Mouse (Mus musculus) hindbrain, embryonic 11.5 days (tissue): ENCODE measurements around the gene Gm2244. TPM values are rescaled to one million over a fixed set of nuclear protein-coding genes. Genes with fewer than 3 reads are reported as not detected.
"Not testable (repeated sequence)": the region's sequence is repeated elsewhere in the genome, so short reads cannot be mapped to it uniquely, and the experiment has no call there.

Experiments used
- ATAC-seq: fragments of 200-750 bp; cut with Nextera tagmentation; 2 replicates; pipeline ENCODE4 v1.8.0; 2017; ENCODE audit warnings: mild to moderate bottlenecking, moderate TSS enrichment, moderate library complexity; ENCODE audit not compliant: low FRiP score
- DNase-seq: peaks from one replicate; pipeline ENCODE4 v3.0.0-alpha.2; 2015; ENCODE audit warnings: low spot score
- H3K27ac ChIP-seq: fragments of 300-500 bp; sonication (generic); 2 replicates; pipeline ENCODE4 v1.5.1; 2014; ENCODE audit warnings: mild to moderate bottlenecking, low read depth, low read length
- H3K27me3 ChIP-seq: fragments of 300-500 bp; sonication (generic); 2 replicates; pipeline ENCODE4 v1.6.1; 2014; ENCODE audit warnings: mild to moderate bottlenecking, low read length, moderate library complexity, mixed read lengths; ENCODE audit not compliant: control insufficient read depth, insufficient read depth
- H3K36me3 ChIP-seq: fragments of 300-500 bp; sonication (generic); 2 replicates; pipeline ENCODE4 v1.6.1; 2014; ENCODE audit warnings: mild to moderate bottlenecking, low read length, moderate library complexity, mixed read lengths; ENCODE audit not compliant: control insufficient read depth, insufficient read depth
- H3K4me1 ChIP-seq: fragments of 300-500 bp; sonication (generic); replicated peaks from 2 replicates; pipeline ENCODE4 v1.6.1; 2014; ENCODE audit warnings: low read length, mixed read lengths; ENCODE audit not compliant: control insufficient read depth, insufficient read depth
- H3K4me2 ChIP-seq: fragments of 300-500 bp; sonication (generic); replicated peaks from 2 replicates; pipeline ENCODE4 v1.6.1; 2014; ENCODE audit warnings: mild to moderate bottlenecking, low read depth, low read length
- H3K4me3 ChIP-seq: fragments of 300-500 bp; sonication (generic); 2 replicates; pipeline ENCODE4 v1.5.1; 2014; ENCODE audit warnings: low read depth, low read length
- H3K9ac ChIP-seq: fragments of 300-500 bp; sonication (generic); 2 replicates; pipeline ENCODE4 v1.6.1; 2014; ENCODE audit warnings: low read depth, low read length
- H3K9me3 ChIP-seq: fragments of 300-500 bp; sonication (generic); 2 replicates; pipeline ENCODE4 v1.6.1; 2016; ENCODE audit warnings: low read length; ENCODE audit not compliant: control insufficient read depth
- WGBS: fragments of 180-500 bp; shearing (Covaris S2); extraction: QIAGEN DNeasy Blood & Tissue Kit; methylation state at CpG from one replicate; pipeline ENCODE4 v1.1.7; 2014; 5-methylcytosine and 5-hydroxymethylcytosine counted together
- polyA plus RNA-seq: library from polyadenylated mRNA; unstranded; fragments of >200 nt; fragmentation: Nextera tagmentation; extraction: Ambion mirVana; gene quantifications from 2 replicates; pipeline ENCODE4 v1.2.1, GENCODE M21; 2014

Gm2244 gene
- polyA plus RNA-seq = 0.21 TPM in 1 of 2 replicates, not detected in the other

GRCm38 (mm10) chr14:19549863-19550262, at the start of gene Gm2244:
Gm2244 (minus strand) TSS chr14:19549963.
- ATAC-seq, H3K4me3 ChIP-seq, H3K9me3 ChIP-seq, H3K27me3 ChIP-seq, H3K36me3 ChIP-seq, H3K4me1 ChIP-seq, DNase-seq, H3K27ac ChIP-seq, H3K4me2 ChIP-seq, H3K9ac ChIP-seq: not testable (repeated sequence)
- 95% methylated on average over 1 of the region's 3 CpGs for WGBS

DNA sequence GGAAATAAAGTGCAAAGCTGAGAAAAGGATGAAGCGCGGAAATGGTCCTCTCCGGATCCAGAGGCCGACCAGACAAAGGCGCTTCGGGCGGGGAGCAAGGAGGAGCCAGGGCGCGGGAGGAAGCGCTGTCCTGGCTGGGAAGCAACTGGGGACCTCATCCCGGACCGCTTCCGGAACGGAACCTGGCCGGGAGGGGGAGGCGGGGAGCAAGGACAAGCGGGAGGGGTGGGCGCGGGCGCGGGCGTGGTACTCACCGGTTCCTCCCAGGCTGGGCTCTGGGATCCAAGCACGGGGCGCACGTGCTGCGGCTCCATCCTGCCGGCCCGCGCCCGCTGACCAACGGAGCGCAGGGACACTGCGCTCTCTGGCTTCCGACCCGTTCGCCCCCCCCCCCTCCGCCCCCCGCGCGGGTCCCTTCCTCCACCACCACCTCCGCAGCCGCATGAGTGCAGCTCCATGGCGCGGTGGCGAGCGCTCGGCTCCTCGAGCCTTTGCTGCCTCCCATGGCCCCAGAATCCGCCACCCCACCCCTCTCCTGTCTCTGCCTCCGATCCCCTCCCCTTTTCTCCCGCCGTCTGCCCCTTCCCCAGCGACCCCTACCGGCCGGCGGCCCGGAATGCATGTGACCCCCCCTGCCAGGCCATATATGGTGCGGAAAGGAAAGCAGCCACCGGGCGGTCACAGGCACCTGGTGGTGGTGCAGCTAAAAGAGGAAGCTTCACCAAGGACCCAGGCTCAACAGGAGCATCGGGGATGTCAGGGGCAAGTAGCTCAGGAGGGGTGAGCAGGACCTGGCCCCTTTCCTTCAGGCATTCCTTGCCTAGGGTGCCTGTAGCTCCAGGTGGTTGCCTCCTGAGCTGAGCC, 35.3 kb upstream of the Gm2244 start, which contains the start of gene Gm2237:
Gm2237 (minus strand) TSS at position 332 of the 864 bp plus-strand sequence.
- under 1% methylated on average over 14 of the region's 62 CpGs for WGBS
- not testable (repeated sequence) for H3K4me1 ChIP-seq, H3K9me3 ChIP-seq, H3K36me3 ChIP-seq, H3K27me3 ChIP-seq, H3K27ac ChIP-seq, ATAC-seq
- peak within 1 kb of the TSS; percentile 41 for H3K4me3 ChIP-seq
- peak within 1 kb of the TSS; percentile 33 for H3K4me2 ChIP-seq
- H3K9ac ChIP-seq = peak within 1 kb of the TSS; percentile 48; the same call in 1 of the 2 replicates
- peak; percentile 30 for DNase-seq

Other genes with a start within 250 kb of the Gm2244 start
- 0.66 and 0.88 TPM in 2 replicates for gene Gm21738, start 131.0 kb downstream of the Gm2244 start, polyA plus RNA-seq
- gene Gm2237, start 35.2 kb upstream of the Gm2244 start, polyA plus RNA-seq = 3.9 and 4.4 TPM in 2 replicates
- 0.15 TPM in 1 of 2 replicates, not detected in the other for gene Gm5458, start 52.6 kb upstream of the Gm2244 start, polyA plus RNA-seq
- 32.9 and 34.6 TPM in 2 replicates for gene Nid2, start 201.3 kb upstream of the Gm2244 start, polyA plus RNA-seq